Mouse (Mus musculus) gastrocnemius, adult 18-20 months (tissue): ENCODE measurements around the gene Procr. TPM values are rescaled to one million over a fixed set of nuclear protein-coding genes. Genes with fewer than 3 reads are reported as not detected.
A peak's percentile ranks its signal among the peaks of the same experiment; 100 is the strongest.
"Not testable (repeated sequence)": the region's sequence is repeated elsewhere in the genome, so short reads cannot be mapped to it uniquely, and the experiment has no call there.

Experiments used
- DNase-seq: peaks from one replicate; pipeline ENCODE4 v3.0.0; 2021; ENCODE audit warnings: low spot score
- long read RNA-seq, 2 experiments: library from polyadenylated mRNA; stranded (forward); transcript quantifications; one replicate each; pipeline ENCODE4 v2.0.0; 2021
- total RNA-seq, 2 experiments: library from RNA; stranded (reverse); gene quantifications; 2 replicates each; pipeline ENCODE4 v1.2.3; 2021

Procr gene
- 1 to 10 TPM; 6.8 to 7.9 TPM for total RNA-seq
- long read RNA-seq, experiment 1, partial matches to known transcripts: 0 of 5 reads
- long read RNA-seq, experiment 1, other reads (novel, unspliced or antisense): 4 of 5 reads
- long read RNA-seq, experiment 2, partial matches to known transcripts: 0 of 3 reads
- long read RNA-seq, experiment 2, other reads (novel, unspliced or antisense): 1 of 3 reads

DNA sequence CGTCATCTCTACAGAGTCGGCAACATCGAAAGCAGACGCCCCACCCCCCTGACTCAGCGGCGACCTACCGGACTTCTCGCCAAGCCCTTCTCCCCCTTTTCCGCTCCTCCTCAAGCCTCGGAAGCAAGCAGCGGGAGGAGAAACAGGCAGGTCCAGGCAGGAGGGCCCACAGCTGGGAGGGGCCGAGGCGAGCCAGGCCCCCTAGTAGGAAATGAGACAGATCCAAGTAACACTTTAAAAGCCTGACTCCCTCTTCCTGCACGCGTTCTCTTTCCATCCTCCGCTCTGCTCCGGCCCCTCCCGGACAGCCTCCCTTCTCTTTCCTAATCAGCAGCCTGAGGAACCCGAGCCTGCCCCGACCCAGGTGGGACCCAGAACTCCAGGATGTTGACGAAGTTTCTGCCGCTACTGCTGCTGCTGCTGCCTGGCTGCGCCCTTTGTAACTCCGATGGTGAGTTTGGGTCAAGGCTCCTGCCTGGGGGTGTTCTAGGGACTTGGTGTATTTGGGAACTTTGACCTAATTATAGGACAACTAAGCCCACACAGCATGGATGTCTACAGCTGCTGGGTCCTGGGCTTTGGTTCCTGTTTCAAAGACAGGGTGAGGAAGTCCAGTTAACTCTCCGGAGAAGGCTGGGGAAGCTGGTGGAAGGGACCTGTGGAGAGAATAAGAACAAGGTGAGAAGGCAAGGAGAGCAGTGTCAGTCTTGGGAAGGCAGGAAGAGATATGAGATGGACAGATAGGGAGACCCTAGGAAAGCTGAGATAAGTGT, at the start of gene Procr:
Procr (plus strand) TSS at position 104 of the 773 bp plus-strand sequence.
- peak; percentile 61 for DNase-seq

DNA sequence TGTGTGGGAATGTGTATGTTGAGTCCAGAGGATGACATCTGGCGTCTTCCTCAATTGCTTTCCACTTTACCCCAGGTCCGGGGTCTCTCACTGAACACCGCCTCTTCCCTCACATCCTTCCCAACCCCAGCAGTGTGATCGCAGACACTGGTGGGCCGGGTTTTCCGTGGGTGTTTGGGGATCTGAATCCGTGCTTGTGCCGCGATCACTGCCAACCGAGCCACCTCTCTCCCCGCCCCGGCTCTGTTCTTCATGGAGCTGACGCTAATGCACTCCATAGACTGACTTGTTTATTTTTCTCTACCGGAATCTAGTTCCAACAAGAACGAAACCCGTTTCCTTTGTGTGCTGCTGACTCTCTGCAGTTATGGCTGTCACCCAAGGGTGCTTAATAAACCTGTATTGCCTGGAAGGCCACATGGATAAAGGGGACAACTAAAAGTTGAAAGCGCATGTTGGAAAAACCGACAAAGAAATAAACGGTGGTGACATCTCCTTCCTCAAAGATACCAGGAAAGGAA, 49.5 kb upstream of the Procr start:
- DNase-seq: no peak

DNA sequence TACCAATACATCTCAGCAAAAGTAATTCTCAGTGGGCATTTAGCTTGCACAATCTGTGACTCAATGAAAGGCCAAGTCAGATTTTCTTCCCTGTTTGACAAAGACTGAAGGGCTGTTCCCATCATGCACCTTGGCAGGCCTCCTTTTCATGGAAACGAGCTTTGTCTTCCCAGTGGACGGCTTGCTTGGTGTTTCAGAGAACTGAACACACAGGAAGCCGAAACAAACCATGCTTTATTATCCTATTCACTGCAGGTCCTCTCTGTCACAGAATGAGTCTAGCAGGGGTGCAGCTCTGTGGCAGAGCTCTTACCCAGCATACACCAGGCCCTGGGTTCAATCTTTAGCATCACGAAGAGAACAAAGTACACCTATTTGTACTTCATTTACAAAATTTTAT, 47.3 kb upstream of the Procr start:
- peak; percentile 42 for DNase-seq

DNA sequence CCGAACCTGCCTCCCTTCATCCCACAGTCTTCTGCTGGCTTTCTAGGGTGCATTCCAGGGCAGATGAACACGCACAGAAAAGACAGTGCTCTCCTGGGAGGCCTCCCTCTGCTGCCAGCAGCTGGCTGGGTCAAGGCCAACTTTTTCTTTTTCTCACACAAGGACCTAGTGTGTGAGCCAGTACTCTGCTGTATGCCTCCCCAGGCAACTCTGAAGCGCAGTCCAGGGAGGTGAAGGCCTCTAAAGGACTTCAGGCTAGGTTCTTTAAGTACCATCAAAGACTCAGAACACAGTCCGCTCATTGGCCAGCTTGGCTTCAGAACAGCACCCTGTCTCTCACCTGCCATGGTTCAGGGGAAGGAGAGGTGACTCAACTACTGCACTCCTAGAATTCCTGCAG, 43.7 kb upstream of the Procr start:
- DNase-seq: peak; percentile 80

DNA sequence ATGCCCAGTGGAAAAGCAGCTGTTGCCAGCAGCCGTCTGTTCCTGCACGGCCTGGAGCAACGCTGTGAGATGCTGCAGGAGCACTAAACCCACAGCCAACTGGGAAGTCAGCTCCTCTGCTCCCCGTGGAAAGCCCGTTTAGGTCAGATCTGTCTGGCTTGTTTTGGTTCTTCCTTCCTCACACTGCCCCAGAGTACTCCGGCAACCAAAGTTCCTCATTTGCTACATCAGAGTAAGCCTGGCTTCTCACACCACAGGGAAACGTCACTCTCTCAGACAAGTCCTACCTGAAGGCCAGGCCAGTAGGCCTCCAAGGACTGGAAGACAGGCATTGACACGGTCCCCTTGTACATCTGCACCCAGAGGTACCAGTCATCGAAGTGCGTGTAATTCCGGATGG, 40.4 kb upstream of the Procr start:
- DNase-seq: no peak

DNA sequence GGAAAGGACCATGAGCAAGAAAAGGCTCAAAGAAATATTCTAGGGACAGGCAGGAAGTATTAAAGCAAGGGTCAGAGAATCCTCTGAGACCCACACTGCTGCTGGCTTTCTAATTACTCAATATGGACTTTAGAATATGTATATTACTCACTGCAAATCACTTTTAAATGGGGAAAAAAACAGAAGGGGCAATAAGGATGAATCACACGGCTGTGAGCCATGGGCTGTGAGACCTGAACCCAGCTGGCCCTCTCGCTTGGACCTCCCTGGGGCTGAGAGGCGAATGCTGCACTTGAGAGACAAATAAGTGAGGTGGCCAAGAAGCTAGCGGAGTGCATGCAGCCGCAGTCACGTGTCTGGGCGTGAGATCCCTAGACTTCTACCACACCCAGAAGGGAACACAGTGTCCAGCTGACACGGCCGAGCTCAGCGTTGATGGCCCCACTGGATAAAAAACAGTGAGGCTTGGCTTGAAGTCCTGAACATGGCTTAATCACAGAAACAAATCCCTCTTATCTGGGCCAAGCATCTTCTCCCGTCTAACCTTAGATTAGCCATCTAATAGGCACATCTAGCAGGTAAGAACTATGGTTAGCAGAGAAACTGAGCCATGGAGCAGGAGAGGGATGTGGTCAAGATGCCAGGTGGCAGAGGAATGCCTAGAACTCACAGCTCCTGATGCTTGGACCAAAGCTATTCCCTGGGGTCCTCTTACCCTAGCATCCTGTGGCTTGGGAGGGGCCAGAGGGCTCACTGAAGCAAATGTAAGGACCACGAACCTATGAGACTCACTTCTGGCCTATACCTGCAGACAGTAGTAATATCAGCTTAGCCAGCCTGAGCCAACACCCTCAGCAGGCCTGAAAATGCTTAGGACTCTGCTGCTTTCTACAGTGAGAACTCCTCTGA, 33.6 kb upstream of the Procr start:
- peak; percentile 86 for DNase-seq

DNA sequence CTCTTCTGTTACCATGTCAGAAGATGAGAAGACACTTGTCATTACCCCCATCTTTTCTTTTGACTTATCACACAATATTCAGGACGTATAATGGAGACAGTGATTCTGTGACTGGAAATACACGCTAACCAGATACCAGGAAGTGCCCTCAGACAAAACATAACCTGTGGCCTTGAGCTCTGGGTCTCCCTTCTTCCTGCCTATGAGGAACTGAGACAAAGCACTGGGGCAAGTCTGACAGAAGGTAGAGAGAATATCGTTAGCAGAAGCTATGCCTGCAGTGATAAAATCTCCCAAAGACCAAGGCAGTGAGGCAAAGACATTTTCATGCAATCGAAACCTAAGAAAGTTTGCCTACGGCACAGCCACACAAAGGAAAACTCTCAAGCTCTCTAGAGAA, 30.3 kb upstream of the Procr start:
- no peak for DNase-seq

DNA sequence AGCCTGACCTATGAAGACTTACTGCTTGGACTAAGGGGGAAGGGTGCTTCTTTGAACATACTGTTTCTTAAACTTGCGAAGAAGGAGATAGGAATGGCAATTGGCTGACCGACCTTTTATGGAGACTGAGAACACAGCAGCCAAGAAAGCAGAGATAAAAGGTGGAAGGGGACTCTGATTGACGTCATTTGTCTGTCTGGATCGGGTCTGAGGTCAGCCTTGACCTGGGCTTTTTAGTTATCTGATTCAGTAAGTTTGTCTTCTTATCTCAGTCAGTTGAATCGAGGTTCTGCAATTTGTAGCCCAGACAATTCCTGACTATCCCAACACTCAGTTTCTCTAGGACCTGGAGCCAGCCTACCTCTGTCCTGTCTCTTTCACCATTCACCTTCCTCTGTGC, 26.9 kb upstream of the Procr start:
- DNase-seq: no peak

DNA sequence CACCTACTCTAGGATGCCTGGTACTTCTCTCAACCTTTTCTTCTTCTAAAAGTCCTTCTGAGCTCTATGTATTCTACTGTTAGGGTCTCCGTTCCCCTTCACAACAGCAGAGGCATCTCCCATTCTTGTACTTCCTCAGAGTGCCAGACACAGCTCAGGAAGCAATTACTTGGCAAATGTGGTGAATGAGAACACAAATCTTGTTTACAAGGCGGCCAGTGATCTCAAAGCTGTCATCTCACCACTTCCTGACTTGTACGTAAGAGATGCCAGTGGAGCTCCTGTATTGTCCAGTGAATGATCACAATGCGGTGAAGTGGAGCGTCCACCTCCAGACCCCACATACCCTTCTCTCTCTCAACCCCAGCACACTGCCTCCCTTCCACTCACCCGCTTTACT, 26.4 kb upstream of the Procr start:
- no peak for DNase-seq

DNA sequence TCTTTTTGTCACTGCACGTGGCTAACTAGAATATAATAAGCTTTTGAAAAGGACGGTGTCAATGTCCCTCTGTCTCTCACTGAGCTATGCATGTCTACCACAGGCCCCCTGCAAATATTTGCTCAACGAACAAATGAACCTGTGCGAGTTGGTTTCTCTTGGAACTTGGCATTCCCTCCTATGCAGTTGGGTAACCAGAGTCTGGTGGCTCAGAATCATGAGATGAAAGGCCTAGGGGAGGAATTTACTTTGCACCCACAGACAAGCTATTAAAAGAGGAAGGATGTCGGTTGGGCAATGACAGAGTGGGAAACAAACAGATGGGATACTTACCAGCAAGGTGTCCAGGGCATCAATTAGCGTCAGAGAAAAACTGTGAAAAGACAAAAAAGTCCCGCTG, 24.6 kb upstream of the Procr start:
- DNase-seq: no peak

DNA sequence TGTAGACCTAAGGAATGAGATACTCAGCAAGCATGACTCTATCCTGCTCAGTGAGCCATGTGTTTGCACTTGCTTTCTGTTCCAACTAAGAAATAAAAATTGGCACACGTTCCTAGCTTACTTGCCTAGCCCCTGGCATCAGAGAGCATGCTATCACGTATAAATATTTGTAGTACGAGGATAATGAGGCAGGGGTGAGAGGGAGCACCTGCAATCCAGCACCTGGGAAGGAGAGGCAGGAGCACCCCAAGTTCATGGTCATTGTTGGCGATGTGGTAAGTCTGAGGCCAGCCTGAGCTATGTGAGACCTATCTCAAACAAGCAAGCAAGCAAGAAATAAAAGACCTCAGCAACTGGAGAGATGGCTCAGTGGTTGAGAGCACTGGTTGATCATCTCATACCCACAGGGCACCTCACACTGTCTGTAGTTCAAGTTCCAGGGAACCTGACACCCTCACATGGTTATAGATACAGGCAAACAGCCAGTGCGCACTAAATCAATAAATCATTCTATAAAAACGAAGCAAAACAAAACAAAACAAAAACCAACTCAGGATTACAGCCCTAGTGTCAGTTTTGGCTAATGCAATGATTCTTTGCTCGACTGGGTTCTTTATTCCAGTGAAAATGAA, 23.0 kb upstream of the Procr start:
- no peak for DNase-seq

DNA sequence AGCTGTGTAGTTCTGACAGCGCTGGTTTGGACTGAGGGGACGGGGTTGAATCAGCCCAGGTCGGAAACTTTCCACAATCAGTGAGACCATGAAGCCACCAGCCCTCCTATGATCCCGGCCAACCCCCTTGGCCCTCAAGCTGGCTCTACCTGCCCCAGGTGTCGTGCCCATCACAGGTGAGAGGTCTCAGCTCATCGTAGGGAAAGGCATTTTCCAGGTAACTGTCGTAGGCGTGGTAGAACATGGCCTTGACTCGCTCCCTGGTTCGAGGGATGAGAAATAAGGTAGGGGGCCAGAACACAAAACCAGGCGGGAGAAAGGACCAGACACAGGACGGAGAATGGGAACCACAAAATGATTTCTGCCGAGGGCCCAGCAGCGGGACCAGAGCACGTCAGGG, 22.2 kb upstream of the Procr start:
- no peak for DNase-seq

DNA sequence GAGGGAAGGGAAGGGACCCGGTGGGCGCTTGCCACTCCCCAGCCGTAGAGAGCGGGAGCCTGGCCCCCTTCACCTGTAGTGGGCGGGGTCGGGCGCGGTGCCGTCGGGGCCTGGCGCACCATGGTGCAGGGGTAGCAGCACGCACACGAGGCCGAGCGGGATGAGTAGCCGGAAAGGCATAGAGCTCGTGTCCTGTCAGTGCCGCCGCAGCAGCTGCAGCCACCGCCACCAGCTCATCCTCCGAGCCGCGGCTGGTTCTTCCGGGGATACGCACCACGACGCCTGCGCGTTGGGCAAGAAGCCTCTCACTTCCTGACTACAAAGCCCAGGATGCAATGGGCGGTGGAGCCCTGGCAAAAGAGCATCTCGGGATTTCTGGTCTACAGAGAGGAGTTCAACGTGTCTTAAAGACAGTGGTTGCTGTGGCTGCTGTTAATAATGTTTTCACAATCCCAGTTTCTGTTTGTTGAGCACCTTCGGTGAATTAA, 21.7 kb upstream of the Procr start, which contains the start of gene Edem2:
Edem2 (minus strand) TSS at position 318 of the 488 bp plus-strand sequence.
- peak; percentile 94 for DNase-seq

DNA sequence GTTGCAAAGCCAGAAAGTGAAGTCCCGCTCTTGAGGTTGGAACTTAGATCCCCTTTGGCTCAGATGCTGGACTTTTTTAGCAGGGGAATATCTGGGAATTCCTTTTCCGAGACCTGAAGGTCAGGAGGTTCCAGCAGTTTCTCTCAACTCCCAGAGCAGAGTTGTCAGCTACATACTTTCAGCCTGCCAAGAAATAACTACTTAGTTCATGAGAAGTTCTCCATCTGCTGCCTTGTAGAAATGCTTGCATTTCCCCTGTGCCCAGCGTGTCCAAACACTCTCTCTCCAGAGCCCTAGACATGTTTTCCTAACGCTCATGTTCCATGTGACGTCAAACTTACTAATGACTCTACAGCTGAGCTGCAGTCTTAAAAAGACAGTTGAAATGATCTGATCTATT, 15.8 kb upstream of the Procr start:
- peak; percentile 48 for DNase-seq

DNA sequence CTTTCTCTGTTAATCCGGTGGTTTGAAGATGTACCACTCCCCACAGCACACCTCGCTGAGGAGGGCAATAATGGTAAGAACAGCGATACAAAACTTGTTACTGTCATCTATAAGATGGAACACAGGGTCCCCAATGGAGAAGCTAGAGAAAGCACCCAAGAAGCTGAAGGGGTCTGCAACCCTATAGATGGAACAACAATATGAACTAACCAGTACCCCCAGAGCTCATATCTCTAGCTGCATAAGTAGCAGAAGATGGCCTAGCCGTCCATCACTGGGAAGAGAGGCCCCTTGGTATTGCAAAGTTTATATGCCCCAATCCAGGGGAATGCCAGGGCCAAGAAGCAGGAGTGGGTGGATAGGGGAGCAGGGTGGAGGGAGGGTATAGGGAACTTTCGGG, 15.2 kb upstream of the Procr start, which contains the start of gene Gm17581:
Gm17581 (minus strand) TSS at position 101 of the 400 bp plus-strand sequence.
- not testable (repeated sequence) for DNase-seq

DNA sequence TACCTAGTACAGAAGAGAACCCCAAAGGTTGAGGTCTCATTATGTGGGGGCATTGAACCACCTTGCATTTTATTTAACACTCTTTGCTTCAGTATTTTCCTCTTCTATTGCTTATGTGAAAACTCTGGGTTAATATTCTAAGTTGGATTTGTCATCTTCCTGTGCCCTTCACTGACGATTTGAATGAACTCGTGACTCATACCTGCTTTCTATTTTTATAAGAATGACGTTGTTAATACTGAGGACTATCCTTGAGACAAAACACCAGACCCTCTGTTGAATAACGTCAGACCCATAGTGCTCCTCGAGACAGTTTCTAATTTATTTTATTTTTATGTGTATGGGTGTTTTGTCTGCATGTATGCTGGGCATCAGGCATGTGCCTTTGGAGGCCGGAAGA, 14.0 kb upstream of the Procr start:
- no peak for DNase-seq

DNA sequence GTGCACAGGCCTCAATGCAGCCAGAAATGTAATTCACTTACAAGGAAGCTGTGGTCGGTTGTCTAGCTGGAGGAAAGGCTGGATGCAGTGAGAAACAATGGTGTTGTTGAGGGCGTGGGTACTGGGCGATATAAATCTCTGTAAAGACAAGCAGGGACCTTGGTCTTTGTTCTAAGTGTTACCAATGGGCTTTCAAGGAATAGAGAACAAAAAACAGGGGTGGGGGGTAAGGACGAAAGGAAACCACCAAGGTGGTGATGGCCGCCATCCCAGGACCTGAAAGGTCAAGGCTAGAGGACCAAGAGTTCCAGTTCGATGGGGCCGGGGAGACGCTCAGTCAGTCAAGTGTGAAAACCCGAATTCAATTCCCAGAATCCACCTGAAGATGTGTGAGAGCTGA, 13.1 kb upstream of the Procr start:
- DNase-seq: no peak

DNA sequence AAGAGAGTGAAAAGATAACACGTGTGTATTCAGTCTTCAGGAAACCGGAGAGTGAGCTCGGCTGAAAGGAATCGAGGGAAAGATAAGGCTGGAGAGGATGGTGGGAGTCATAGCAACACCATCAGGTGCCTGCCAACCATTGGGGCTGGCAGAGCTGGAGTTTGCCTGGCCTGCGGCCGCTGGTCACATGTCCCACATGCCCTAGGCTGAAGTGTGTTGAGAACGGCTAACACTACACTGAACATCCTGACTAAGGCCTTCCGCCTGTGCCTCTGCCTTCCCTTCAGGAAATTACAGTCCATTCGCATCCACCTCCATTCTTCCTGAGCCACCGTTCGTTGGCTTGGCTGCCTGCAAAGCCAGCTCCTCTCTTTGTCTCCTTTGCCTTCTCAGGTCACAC, 8.7 kb upstream of the Procr start:
- DNase-seq: no peak

DNA sequence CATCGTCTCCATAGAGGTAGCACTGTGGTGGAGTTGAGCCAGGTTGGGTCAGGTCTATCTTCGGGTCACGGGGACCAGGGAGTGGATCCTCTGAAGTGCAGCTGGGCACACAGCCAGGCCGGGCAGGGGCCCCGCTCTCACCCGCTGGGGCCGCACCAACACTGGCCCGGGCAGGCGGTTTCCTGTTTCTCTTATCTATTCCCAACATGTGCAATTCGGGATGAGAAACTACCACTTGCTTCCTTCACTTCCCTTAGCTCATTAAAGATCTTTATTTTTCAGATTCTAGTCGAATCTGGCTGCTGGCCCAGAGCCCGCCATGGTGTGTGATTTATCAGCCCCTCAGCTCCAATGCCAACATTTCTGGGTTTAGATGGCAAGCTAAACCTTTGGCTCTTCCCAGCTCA, 8.0 kb upstream of the Procr start:
- DNase-seq: no peak

DNA sequence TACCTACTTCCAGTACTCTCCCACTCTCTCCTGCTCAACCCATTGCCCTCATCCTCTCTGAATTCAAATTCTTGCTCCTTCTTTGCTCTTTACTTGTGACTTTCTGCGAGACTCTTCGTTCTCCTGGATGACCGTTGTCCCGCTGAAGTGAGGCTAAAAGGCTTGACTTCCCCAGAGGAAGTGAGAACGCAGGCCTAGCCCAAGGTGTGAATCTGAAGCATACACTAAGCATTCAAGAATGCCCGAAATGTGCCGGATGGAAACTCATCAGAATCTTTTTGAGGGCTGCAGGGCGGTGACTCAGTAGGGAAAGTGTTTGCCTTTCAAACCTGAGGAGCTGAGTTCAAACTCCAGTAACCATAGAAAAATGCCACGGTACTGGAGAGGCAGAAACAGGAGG, 7.6 kb upstream of the Procr start:
- no peak for DNase-seq

DNA sequence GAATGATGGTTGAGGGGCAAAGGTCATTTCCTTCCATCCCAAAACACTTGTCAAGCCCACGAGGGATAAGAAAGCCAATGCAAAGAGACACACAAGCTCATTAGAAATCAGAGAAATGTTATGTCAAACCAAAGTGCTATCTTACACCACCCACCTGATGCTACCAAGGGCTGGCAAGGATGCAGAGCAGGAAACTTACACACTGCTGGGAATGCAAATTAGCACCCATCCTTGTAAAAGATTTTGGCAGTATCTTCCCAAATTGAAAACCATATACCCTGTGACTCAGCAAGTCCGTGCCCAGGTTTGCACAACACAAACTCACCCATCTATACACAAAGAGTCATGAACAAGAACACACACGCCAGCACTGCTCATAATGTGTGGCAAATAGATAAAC, 5.4 kb upstream of the Procr start:
- DNase-seq: no peak
